Mouse (Mus musculus) frontal cortex, postnatal 36 days (tissue): ENCODE measurements around the gene Cgas.
"Not testable (repeated sequence)": the region's sequence is repeated elsewhere in the genome, so short reads cannot be mapped to it uniquely, and the experiment has no call there.

Experiments
- DNase-seq, 2 experiments: peaks; one replicate each; pipeline ENCODE4 v3.0.0; 2022; ENCODE audit warnings: low spot score in 2 of 2

Gene Cgas

GRCm38 (mm10) chr9:78442579-78443392 is at the start of gene Cgas:
TSS of gene Cgas (minus strand) at chr9:78443237.
- DNase-seq = peak; percentile 17 to 20

- no peak for DNase-seq
Observed at GRCm38 (mm10) chr9:78492254-78492653, 49.2 kb upstream of the Cgas start.

- DNase-seq = no peak
Observed at GRCm38 (mm10) chr9:78491169-78491568, 48.1 kb upstream of the Cgas start.

- DNase-seq = peak in 1 of 2 experiments; percentile 37
Observed at GRCm38 (mm10) chr9:78488890-78489420, 45.9 kb upstream of the Cgas start, which contains the start of gene Eef1a1. TSS of gene Eef1a1 (minus strand) at chr9:78489151.

GRCm38 (mm10) chr9:78488021-78488420 is 45.0 kb upstream of the Cgas start:
- not testable (repeated sequence) for DNase-seq

- no peak for DNase-seq
Observed at GRCm38 (mm10) chr9:78484660-78485059, 41.6 kb upstream of the Cgas start.

- DNase-seq = no peak
Observed at GRCm38 (mm10) chr9:78482386-78482785, 39.3 kb upstream of the Cgas start.

GRCm38 (mm10) chr9:78481423-78482331 is 38.6 kb upstream of the Cgas start:
- DNase-seq = peak; percentile 94 to 95

GRCm38 (mm10) chr9:78480706-78481358 is 37.8 kb upstream of the Cgas start:
- peak; percentile 51 to 58 for DNase-seq

- DNase-seq = not testable (repeated sequence)
Observed at GRCm38 (mm10) chr9:78480227-78480626, 37.2 kb upstream of the Cgas start.

- DNase-seq = not testable (repeated sequence)
Observed at GRCm38 (mm10) chr9:78479308-78479707, 36.3 kb upstream of the Cgas start.

- not testable (repeated sequence) for DNase-seq
Observed at GRCm38 (mm10) chr9:78478009-78478605, 35.1 kb upstream of the Cgas start.

GRCm38 (mm10) chr9:78477021-78477551 is 34.0 kb upstream of the Cgas start:
- no peak for DNase-seq

GRCm38 (mm10) chr9:78476531-78477020 is 33.5 kb upstream of the Cgas start:
- no peak for DNase-seq

- DNase-seq = no peak
Observed at GRCm38 (mm10) chr9:78475873-78476272, 32.8 kb upstream of the Cgas start.

GRCm38 (mm10) chr9:78475383-78475780 is 32.3 kb upstream of the Cgas start:
- DNase-seq = no peak

- DNase-seq = no peak
Observed at GRCm38 (mm10) chr9:78474771-78475382, 31.8 kb upstream of the Cgas start.

GRCm38 (mm10) chr9:78474270-78474669 is 31.2 kb upstream of the Cgas start:
- no peak for DNase-seq

GRCm38 (mm10) chr9:78473588-78473987 is 30.6 kb upstream of the Cgas start:
- DNase-seq = no peak

- DNase-seq = no peak
Observed at GRCm38 (mm10) chr9:78465725-78466124, 22.7 kb upstream of the Cgas start.
